Mouse (Mus musculus): ENCODE measurements at regions not wholly inside any gene's neighbourhood (a gene's known extent, or its start where the extent isn't known, plus 50 kb on each side); places are given as distances from the start of the nearest gene placed in this dataset.

GRCm38 (mm10) chr4:33552856-33553255, 242.7 kb downstream of the Rngtt start:
- Histone ChIP-seq H3K79me2 (replicated peaks; ENCODE audit: control insufficient read depth, insufficient read depth, low read length) (no peaks in the 10 kb centered on the region), H3K36me3 (ENCODE audit: control insufficient read depth, insufficient read depth, low read length) (no peaks in the 10 kb centered on the region), H3K4me1 (ENCODE audit: control insufficient read depth, insufficient read depth, low read length) (no peaks in the 10 kb centered on the region), H3K27me3 (ENCODE audit: control insufficient read depth, insufficient read depth, low read length) (no peaks in the 10 kb centered on the region), H3K9ac (ENCODE audit: low read depth, low read length) (no peak overlapping the region), H3K27ac (no peak overlapping the region), H3K4me3 (no peak overlapping the region)
- no peak for DNase-seq
- intact Hi-C loops (cut with DNase I): no loop called here
- TF ChIP-seq EP300 (IDR thresholded peaks at IDR 0.05; ENCODE audit: insufficient read depth, low read depth, low read length) (no peak), POLR2A (IDR thresholded peaks at IDR 0.05; ENCODE audit: insufficient read depth, low read depth, low read length) (no peak), CTCF (IDR thresholded peaks at IDR 0.05) (no peak)
- 49% methylated on average over 9 of the region's 9 CpGs for WGBS

- H3K79me2 ChIP-seq (replicated peaks; ENCODE audit: control insufficient read depth, insufficient read depth, low read length): no peaks in the 10 kb centered on the region
- no peaks in the 10 kb centered on the region for H3K4me1 ChIP-seq (ENCODE audit: control insufficient read depth, insufficient read depth, low read length)
- DNase-seq: no peak
- H3K9ac ChIP-seq (ENCODE audit: low read depth, low read length): no peak overlapping the region
- intact Hi-C loops (cut with DNase I): no loop called here
- H3K4me3 ChIP-seq: no peak overlapping the region
- H3K27me3 ChIP-seq (ENCODE audit: control insufficient read depth, insufficient read depth, low read length): no peaks in the 10 kb centered on the region
- TF ChIP-seq EP300 (IDR thresholded peaks at IDR 0.05; ENCODE audit: insufficient read depth, low read depth, low read length): no peak
- no peak for TF ChIP-seq CTCF (IDR thresholded peaks at IDR 0.05)
- TF ChIP-seq POLR2A (IDR thresholded peaks at IDR 0.05; ENCODE audit: insufficient read depth, low read depth, low read length): no peak
- no peaks in the 10 kb centered on the region for H3K36me3 ChIP-seq (ENCODE audit: control insufficient read depth, insufficient read depth, low read length)
- 25% methylated on average over 6 of the region's 6 CpGs for WGBS
- no peak overlapping the region for H3K27ac ChIP-seq
These were observed 244.5 kb downstream of the Rngtt start for GRCm38 (mm10) chr4:33554606-33555005.

- no peak for DNase-seq
- Histone ChIP-seq H3K27ac (no peak overlapping the region), H3K36me3 (ENCODE audit: control insufficient read depth, insufficient read depth, low read length) (no peaks in the 10 kb centered on the region), H3K9ac (ENCODE audit: low read depth, low read length) (no peak overlapping the region), H3K4me1 (ENCODE audit: control insufficient read depth, insufficient read depth, low read length) (no peaks in the 10 kb centered on the region), H3K79me2 (replicated peaks; ENCODE audit: control insufficient read depth, insufficient read depth, low read length) (no peaks in the 10 kb centered on the region), H3K27me3 (ENCODE audit: control insufficient read depth, insufficient read depth, low read length) (no peaks in the 10 kb centered on the region), H3K4me3 (no peak overlapping the region)
- intact Hi-C loops (cut with DNase I): no loop called here
- WGBS: 27% methylated on average over 14 of the region's 14 CpGs
- TF ChIP-seq POLR2A (IDR thresholded peaks at IDR 0.05; ENCODE audit: insufficient read depth, low read depth, low read length) (no peak), EP300 (IDR thresholded peaks at IDR 0.05; ENCODE audit: insufficient read depth, low read depth, low read length) (no peak), CTCF (IDR thresholded peaks at IDR 0.05) (no peak)
These were observed 245.3 kb downstream of the Rngtt start for GRCm38 (mm10) chr4:33555231-33555933.

- Histone ChIP-seq H3K36me3 (ENCODE audit: control insufficient read depth, insufficient read depth, low read length) (no peaks in the 10 kb centered on the region), H3K4me3 (no peak overlapping the region), H3K27ac (no peak overlapping the region), H3K79me2 (replicated peaks; ENCODE audit: control insufficient read depth, insufficient read depth, low read length) (no peaks in the 10 kb centered on the region), H3K27me3 (ENCODE audit: control insufficient read depth, insufficient read depth, low read length) (no peaks in the 10 kb centered on the region), H3K9ac (ENCODE audit: low read depth, low read length) (no peak overlapping the region), H3K4me1 (ENCODE audit: control insufficient read depth, insufficient read depth, low read length) (no peaks in the 10 kb centered on the region)
- intact Hi-C loops (cut with DNase I): no loop called here
- TF ChIP-seq CTCF (IDR thresholded peaks at IDR 0.05) (no peak), POLR2A (IDR thresholded peaks at IDR 0.05; ENCODE audit: insufficient read depth, low read depth, low read length) (no peak), EP300 (IDR thresholded peaks at IDR 0.05; ENCODE audit: insufficient read depth, low read depth, low read length) (no peak)
- DNase-seq: no peak
- WGBS: 66% methylated on average over 12 of the region's 12 CpGs
These were observed 245.9 kb downstream of the Rngtt start for GRCm38 (mm10) chr4:33555966-33556365.

GRCm38 (mm10) chr4:33556661-33557540, 246.8 kb downstream of the Rngtt start:
- no peaks in the 10 kb centered on the region for H3K36me3 ChIP-seq (ENCODE audit: control insufficient read depth, insufficient read depth, low read length)
- H3K79me2 ChIP-seq (replicated peaks; ENCODE audit: control insufficient read depth, insufficient read depth, low read length): no peaks in the 10 kb centered on the region
- H3K9ac ChIP-seq (ENCODE audit: low read depth, low read length): no peak overlapping the region
- intact Hi-C loops (cut with DNase I): no loop called here
- no peak overlapping the region for H3K4me3 ChIP-seq
- 65% methylated on average over 12 of the region's 12 CpGs for WGBS
- H3K27me3 ChIP-seq (ENCODE audit: control insufficient read depth, insufficient read depth, low read length): no peaks in the 10 kb centered on the region
- peak; percentile 50 for TF ChIP-seq CTCF (IDR thresholded peaks at IDR 0.05)
- TF ChIP-seq POLR2A (IDR thresholded peaks at IDR 0.05; ENCODE audit: insufficient read depth, low read depth, low read length): no peak
- DNase-seq: no peak
- no peaks in the 10 kb centered on the region for H3K4me1 ChIP-seq (ENCODE audit: control insufficient read depth, insufficient read depth, low read length)
- no peak overlapping the region for H3K27ac ChIP-seq

GRCm38 (mm10) chr4:33570274-33570673, 260.2 kb downstream of the Rngtt start:
- TF ChIP-seq EP300 (IDR thresholded peaks at IDR 0.05; ENCODE audit: insufficient read depth, low read depth, low read length) (no peak), POLR2A (IDR thresholded peaks at IDR 0.05; ENCODE audit: insufficient read depth, low read depth, low read length) (no peak), CTCF (IDR thresholded peaks at IDR 0.05) (no peak)
- WGBS: 58% methylated on average over 5 of the region's 5 CpGs

More at GRCm38 (mm10) chr4:33570274-33570673, 260.2 kb downstream of the Rngtt start:
- no peaks in the 10 kb centered on the region for H3K79me2 ChIP-seq (replicated peaks; ENCODE audit: control insufficient read depth, insufficient read depth, low read length)
- DNase-seq: no peak
- H3K27me3 ChIP-seq (ENCODE audit: control insufficient read depth, insufficient read depth, low read length): no peaks in the 10 kb centered on the region
- no peak overlapping the region for H3K27ac ChIP-seq
- no peaks in the 10 kb centered on the region for H3K36me3 ChIP-seq (ENCODE audit: control insufficient read depth, insufficient read depth, low read length)
- no peak overlapping the region for H3K9ac ChIP-seq (ENCODE audit: low read depth, low read length)
- no peak overlapping the region for H3K4me3 ChIP-seq
- H3K4me1 ChIP-seq (ENCODE audit: control insufficient read depth, insufficient read depth, low read length): no peaks in the 10 kb centered on the region
- intact Hi-C loops (cut with DNase I): no loop called here
